Mouse (Mus musculus) megakaryocyte, embryonic 14.5 days (primary cell): ENCODE results near the gene Pde6c.

ENCODE experiments used
- FLI1 ChIP-seq: IDR thresholded peaks from 2 replicates; pipeline ENCODE4 v1.6.1; 2012; ENCODE audit warnings: low read length, inconsistent platforms, mixed read lengths
- GATA1 ChIP-seq: IDR thresholded peaks from 3 replicates; pipeline ENCODE4 v1.6.1; 2012; ENCODE audit warnings: mixed read lengths, low read length, inconsistent platforms, borderline replicate concordance

- TF ChIP-seq GATA1 = no peak
- TF ChIP-seq FLI1 = no peak
Measured at GRCm38 (mm10) chr19:38186631-38187344, 54.2 kb downstream of the Pde6c start.
